Mouse (Mus musculus): ENCODE measurements around the gene H2-DMb2.

H2-DMb2 gene

DNA sequence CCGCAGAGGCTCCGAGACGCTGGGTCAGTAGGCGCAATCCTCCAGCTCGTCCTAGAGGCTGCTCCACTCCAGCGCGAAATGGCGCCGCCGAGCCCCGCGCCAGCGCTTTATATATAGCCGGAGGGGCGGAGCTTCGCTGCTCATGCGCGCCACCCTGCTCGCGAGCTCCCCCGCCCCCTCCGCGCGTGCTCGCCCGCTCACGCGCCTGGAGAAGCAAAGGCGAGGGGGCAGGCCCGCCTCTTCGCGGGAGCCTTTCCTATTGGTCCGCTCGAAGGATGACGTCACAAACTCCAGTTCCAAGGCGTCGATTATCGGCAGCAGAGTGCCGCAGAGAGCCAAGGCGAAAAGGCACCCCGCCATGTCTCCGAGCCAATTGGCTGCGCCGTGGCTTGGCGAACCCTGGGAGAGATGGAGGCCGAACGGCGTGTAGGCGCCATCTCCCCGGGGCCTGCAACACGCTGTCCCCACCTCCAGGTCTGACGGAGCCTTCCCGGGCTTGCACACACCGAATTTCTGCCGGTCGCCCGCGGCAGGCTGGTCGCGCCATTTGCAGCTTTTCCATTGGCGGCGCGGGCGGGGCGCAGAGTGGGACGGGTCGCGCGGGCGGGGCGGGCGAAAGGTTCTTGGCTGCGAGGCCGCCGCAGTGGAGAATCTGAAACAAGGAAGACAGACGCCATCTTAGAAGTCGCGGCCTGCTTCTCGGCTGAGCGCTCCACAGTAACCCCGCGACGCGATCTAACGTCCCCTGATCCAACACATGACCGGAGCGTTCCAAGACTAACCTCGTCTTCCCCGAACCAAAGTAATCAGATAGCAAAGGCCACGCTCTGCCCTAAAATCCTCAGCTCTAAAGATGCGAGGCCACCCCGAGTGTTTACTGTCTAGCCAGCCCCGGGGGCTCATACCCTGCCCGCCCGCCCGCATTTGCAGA lies 23.6 kb upstream of the H2-DMb2 start, which contains the start of gene H2-DMa:
H2-DMa (plus strand) TSS at position 293 of the 931 bp plus-strand sequence.
- DNase-seq: peak; percentile 99

DNA sequence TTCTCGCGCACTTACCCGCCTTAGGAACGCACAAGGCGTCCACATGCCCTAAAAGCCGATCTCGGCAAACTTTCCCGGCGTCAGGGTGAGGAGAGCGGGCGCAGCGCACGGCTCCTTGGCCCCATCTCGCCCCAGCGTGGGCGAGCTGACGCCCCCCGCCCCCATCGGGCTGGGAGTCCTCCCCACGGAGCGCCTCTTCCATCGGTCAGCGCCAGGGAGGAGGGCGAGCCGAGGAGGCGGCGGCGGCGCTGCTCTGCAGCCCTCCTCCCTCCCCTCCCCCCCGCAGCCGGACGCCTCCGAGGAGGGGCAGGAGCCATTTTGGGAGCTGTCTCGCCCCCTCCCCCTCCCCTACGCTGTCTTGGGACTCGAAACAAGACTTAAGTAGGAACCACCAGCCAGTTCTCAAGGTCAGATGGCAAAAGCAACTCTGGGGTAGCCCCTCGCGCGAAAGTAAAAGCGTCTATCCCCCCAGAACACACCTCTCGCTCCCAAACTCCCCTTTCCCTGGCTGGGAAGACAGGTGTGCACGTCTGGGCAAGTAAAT lies 22.9 kb upstream of the H2-DMb2 start:
- DNase-seq: peak; percentile 96

DNA sequence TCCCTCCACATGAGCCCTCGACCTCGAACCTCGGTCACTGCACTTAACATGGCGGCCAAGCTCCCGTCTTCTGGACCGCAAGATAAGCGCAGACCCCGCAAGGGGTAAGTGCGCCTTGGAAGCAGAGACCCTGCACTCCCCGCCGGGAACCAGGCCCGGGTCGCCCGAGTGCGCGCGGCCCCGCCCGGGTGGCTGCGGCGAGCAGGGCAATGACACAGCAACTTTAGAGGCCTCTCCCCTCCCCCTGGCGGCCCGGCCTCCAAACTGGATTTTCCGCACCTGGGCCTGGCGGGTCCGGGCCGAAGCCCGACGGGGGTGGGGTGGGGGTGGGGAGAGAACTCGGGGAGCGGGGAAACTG lies 22.3 kb upstream of the H2-DMb2 start:
- DNase-seq: peak; percentile 93

GRCm38 (mm10) chr17:34121172-34121878 lies 21.8 kb upstream of the H2-DMb2 start:
- DNase-seq: peak; percentile 93

DNA sequence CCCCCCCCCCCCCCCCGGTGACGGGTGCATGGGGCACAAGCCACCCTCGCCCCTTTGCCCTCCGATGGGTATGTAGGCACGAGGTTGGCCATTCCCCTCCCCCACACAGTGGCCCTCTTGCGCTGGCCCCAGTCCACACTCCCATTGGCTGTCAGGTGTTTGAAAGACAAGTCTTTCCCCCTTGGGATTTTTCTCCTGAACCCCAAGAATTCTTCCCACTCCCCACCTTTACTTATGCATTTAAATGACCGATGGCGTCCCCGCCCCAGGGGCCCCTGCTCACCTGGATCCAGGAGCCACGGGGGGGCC lies 21.3 kb upstream of the H2-DMb2 start:
- DNase-seq: peak; percentile 84

- DNase-seq: peak; percentile 98
These were observed 20.7 kb upstream of the H2-DMb2 start, which contains the start of gene Brd2 for GRCm38 (mm10) chr17:34122188-34122984. Gene Brd2, minus strand, starts transcription at chr17:34122634.

GRCm38 (mm10) chr17:34123111-34123510 lies 20.0 kb upstream of the H2-DMb2 start:
- DNase-seq: no peak

DNA sequence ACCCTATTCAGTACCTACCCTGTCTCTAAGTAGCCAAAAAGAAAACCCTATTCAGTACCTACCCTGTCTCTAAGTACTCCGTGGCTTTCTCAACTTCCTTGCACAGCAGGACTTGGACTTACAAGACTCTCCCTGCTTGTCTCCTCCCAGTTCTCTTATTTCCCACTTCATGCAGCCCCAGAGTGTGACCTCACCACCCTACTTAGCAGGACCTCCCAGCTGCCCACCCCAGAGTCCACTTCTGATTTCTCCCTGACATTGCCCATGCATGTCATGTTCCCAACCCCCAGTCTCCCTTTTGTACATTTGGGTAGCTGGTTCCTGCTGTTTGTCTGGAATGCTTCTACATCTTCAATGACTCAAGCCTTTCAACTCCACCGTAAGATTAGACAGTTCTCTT lies 19.6 kb upstream of the H2-DMb2 start:
- DNase-seq: no peak

- DNase-seq: no peak
These were observed 18.5 kb upstream of the H2-DMb2 start for GRCm38 (mm10) chr17:34124649-34125048.

DNA sequence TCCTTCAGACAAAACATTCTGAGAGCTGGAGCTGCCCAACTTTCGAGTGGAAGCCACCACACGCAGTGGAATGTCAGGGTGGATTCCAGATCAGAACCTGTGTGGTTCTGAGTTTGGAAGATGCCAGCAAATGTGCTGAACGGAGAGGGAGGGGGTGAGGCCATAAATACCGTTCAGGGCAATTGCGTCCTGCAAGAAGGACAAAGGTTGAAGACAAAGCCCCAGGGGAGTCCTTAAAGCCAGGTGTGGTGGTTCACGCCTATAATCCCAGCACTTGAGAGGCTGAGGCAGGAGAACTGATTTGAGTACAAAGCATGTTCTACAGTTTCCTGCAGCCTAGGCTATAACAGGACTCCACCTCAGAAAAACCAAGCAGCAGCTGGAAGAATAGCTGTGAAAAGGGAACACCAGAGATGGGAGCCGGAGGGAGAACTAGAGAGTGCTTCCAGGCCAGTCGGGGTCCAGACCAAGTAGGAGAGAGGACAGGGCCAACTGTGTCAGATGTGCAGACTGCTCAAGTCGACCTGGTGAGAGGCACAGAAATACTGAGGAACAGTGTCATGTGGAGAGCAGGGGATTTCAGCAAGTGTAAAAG lies 16.2 kb upstream of the H2-DMb2 start:
- no peak for DNase-seq

GRCm38 (mm10) chr17:34127475-34127874 lies 15.6 kb upstream of the H2-DMb2 start:
- DNase-seq: peak; percentile 80

GRCm38 (mm10) chr17:34128264-34128937 lies 14.7 kb upstream of the H2-DMb2 start:
- no peak for DNase-seq

DNA sequence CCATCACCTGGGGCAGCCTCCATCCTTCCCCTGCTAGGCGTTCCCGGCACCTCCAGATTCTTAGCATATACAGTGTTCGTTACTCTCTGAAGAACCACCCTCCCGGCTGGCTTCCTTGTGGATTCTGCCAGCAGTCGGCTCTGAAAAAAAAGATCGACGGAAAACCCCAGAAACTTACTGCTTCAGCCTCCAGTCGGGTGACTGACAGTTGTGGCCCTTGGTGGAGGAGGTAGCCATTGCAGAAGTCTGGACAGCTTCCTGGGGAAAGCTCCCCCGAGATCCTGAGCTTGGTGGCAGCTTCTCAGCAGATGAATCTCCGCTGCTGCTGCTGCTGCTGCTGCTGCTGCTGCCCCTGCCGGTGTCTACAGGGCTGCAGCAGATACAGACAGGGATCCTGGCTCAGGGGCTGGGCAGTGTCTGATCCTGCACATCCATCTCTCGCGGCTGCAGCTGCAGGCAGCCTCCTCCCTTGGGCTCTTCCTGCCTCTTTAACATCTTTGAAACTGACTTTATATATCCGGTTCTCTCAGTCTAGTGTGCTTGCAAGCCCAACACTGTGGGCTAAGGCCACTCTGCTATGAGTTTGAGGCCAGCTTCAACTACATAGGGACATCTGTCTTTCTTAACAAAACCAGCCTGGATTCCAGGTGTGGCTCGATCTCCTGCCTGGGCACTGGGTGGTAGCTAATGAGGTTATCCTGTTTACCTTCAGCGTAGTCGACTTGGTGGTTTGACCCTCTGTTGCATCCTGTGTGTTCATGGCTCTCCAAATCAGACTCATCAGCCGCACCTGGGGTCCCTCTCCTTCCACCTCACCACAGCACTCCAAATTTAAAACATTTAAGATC lies 13.9 kb upstream of the H2-DMb2 start:
- DNase-seq: no peak

DNA sequence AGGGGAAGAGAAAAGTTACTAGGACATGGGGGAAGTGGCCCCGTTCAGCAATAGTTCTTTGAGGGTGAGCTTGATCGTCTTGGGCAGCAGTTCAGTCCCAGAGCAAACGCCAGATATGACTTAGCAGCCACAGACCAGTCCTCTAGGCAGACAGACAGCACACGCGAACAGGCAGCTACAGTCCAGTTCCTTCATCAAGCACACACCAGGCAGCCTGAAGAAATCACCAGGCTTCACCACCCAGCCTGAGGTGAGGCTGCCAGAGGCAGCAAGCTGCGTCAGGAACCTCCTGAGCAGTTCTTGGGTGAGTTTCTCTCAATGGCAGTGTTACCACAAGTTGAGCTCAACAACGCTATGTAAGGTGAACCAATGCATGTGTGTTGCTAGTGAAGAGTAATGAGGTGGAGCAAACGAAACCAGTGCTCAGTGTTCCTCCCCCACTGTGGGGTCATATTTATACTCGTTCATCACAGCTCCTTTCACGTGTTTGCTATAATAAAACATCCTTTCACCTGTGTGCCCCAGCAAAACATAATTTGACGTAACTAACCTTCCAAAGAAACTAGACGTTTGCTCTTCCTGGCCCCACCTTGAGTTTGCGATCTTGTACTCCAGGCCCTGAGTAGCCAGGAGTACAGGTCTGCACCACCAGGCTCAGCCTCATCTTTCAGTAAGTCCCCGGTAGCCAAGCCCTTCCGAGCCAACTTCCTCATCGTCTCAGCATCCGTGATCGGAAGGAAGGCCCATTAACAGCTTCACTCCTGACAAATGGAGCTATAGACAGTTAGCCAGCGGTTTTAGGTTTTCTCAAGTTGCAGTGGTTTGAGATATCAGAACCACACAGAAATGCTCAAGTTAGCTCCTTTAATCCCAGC lies 12.8 kb upstream of the H2-DMb2 start:
- DNase-seq: no peak

DNA sequence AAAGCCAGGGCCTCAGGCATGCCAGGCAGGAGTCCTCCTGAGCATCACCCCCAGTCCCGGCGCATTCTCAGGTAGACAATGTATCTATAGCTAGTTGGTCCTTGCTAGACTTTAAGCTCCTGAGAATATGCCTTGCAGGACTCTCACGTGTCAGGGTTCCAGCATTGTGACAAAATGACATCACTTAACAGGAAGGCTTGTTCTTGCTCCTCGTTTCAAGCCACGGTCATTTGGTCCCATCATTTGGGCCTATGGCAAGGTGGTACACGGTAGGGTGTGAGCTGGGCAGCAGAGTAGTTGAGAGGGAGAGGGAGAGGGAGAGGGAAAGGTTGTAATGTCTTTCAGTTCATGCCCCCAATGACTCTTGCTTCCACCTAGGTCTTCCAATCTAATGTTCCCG lies 11.2 kb upstream of the H2-DMb2 start:
- DNase-seq: no peak

GRCm38 (mm10) chr17:34133289-34133688 lies 9.8 kb upstream of the H2-DMb2 start:
- peak; percentile 60 for DNase-seq

DNA sequence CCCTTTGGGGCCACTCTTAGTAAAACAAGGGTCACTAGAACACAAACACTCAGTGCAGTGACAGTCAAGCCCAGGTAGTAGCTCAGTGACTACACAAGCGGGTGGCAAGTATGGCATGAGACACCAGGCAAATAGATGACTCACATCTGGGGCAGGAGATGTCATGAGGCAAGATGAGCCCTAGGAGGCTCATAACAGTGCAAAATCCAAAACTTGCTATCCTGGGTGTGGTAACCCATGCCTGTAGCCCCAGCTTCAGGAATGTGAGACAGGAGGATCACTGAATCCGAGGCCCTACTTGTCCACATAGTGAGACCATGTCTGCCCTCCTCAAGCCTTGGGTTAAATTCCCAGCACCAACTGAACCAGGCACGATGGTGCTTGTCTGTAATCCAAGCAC lies 8.7 kb upstream of the H2-DMb2 start:
- no peak for DNase-seq

- peak; percentile 99 for DNase-seq
These were observed 7.5 kb upstream of the H2-DMb2 start for GRCm38 (mm10) chr17:34135297-34136224.

GRCm38 (mm10) chr17:34137601-34138000 lies 5.5 kb upstream of the H2-DMb2 start:
- no peak for DNase-seq

Data from kidney, postnatal 10 days (tissue).